Mouse (Mus musculus) lung, postnatal 0 days (tissue): ENCODE results near the gene Nfkb2. TPM values are rescaled to one million over a fixed set of nuclear protein-coding genes. Genes with fewer than 3 reads are reported as not detected.

Experiments used
- ATAC-seq: fragments of 200-750 bp; cut with Nextera tagmentation; 2 replicates; pipeline ENCODE4 v1.8.0; 2017; ENCODE audit warnings: moderate library complexity
- DNase-seq: peaks from one replicate; pipeline ENCODE4 v3.0.0-alpha.2; 2016; ENCODE audit warnings: low spot score
- H3K27ac ChIP-seq: fragments of 300-500 bp; sonication (generic); 2 replicates; pipeline ENCODE4 v1.5.1; 2014; ENCODE audit warnings: antibody characterized with exemption, mild to moderate bottlenecking, low read length, mixed read lengths
- H3K27me3 ChIP-seq: fragments of 300-500 bp; sonication (generic); replicated peaks from 2 replicates; pipeline ENCODE4 v1.6.1; 2014; ENCODE audit warnings: low read length, mixed read lengths; ENCODE audit not compliant: insufficient read depth
- H3K36me3 ChIP-seq: fragments of 300-500 bp; sonication (generic); 2 replicates; pipeline ENCODE4 v1.6.1; 2014; ENCODE audit warnings: low read length, mixed read lengths; ENCODE audit not compliant: insufficient read depth
- H3K4me1 ChIP-seq: fragments of 300-500 bp; sonication (generic); 2 replicates; pipeline ENCODE4 v1.6.1; 2014; ENCODE audit warnings: antibody characterized with exemption, low read depth, low read length, mixed read lengths; ENCODE audit not compliant: insufficient read depth
- H3K4me2 ChIP-seq: fragments of 300-500 bp; sonication (generic); replicated peaks from 2 replicates; pipeline ENCODE4 v1.6.1; 2014; ENCODE audit warnings: low read depth, mild to moderate bottlenecking, low read length, moderate library complexity, mixed read lengths
- H3K4me3 ChIP-seq: fragments of 300-500 bp; sonication (generic); 2 replicates; pipeline ENCODE4 v1.5.1; 2014; ENCODE audit warnings: low read depth, low read length
- H3K9ac ChIP-seq: fragments of 300-500 bp; sonication (generic); replicated peaks from 2 replicates; pipeline ENCODE4 v1.6.1; 2014; ENCODE audit warnings: low read depth, mild to moderate bottlenecking
- H3K9me3 ChIP-seq: fragments of 300-500 bp; sonication (generic); 2 replicates; pipeline ENCODE4 v1.6.1; 2016; ENCODE audit warnings: low read length, mixed read lengths
- CTCF ChIP-seq: IDR thresholded peaks from 2 replicates; pipeline ENCODE4 v1.5.1; 2016; ENCODE audit warnings: antibody characterized with exemption, mild to moderate bottlenecking
- EP300 ChIP-seq: IDR thresholded peaks from 2 replicates; pipeline ENCODE4 v1.6.1; 2016; ENCODE audit warnings: antibody characterized with exemption, mild to moderate bottlenecking, control low read depth
- WGBS: fragments of 180-500 bp; shearing (Covaris S2); extraction: QIAGEN DNeasy Blood & Tissue Kit; methylation state at CpG from one replicate; pipeline ENCODE4 v1.1.7; 2014; 5-methylcytosine and 5-hydroxymethylcytosine counted together
- polyA plus RNA-seq: library from polyadenylated mRNA; unstranded; fragments of >200 nt; fragmentation: Nextera tagmentation; extraction: Ambion mirVana; gene quantifications from 2 replicates; pipeline ENCODE4 v1.2.1, GENCODE M21; 2015

Gene Nfkb2
- polyA plus RNA-seq, 1 experiment from 2014 or later: 12.5 TPM

- 68% methylated on average over 8 of the region's 8 CpGs for WGBS
- no peak for TF ChIP-seq EP300
- TF ChIP-seq CTCF: no peak
- no peak for ATAC-seq
- Histone ChIP-seq H3K4me1 (0 out of 2 replicates have a peak, but pooled peaks cover 6% of the 10 kb centered on the region), H3K4me3 (no peak overlapping the region), H3K36me3 (no peaks in the 10 kb centered on the region), H3K27ac (no peak overlapping the region), H3K4me2 (no peak overlapping the region), H3K9ac (no peak overlapping the region), H3K9me3 (no peaks in the 10 kb centered on the region), H3K27me3 (peaks cover 70% of the 10 kb centered on the region)
- no peak for DNase-seq
These were observed 16.1 kb downstream of the Nfkb2 start for GRCm38 (mm10) chr19:46320076-46320785.

GRCm38 (mm10) chr19:46321101-46321943, 17.2 kb downstream of the Nfkb2 start:
- 22% methylated on average over 6 of the region's 6 CpGs for WGBS
- Histone ChIP-seq H3K9ac (no peak overlapping the region), H3K36me3 (no peaks in the 10 kb centered on the region), H3K4me3 (no peak overlapping the region), H3K9me3 (no peaks in the 10 kb centered on the region), H3K27ac (no peak overlapping the region), H3K4me2 (no peak overlapping the region), H3K4me1 (0 out of 2 replicates have a peak, but pooled peaks cover 6% of the 10 kb centered on the region), H3K27me3 (peaks cover 67% of the 10 kb centered on the region)
- TF ChIP-seq CTCF (no peak), EP300 (no peak)
- ATAC-seq (peak; percentile 11; the same call in 1 of the 2 replicates), DNase-seq (peak; percentile 59)

- Histone ChIP-seq H3K27ac (no peak overlapping the region), H3K9me3 (no peaks in the 10 kb centered on the region), H3K4me1 (peaks cover 14% of the 10 kb centered on the region), H3K4me2 (no peak overlapping the region), H3K9ac (no peak overlapping the region), H3K36me3 (no peaks in the 10 kb centered on the region), H3K27me3 (peaks cover 64% of the 10 kb centered on the region), H3K4me3 (no peak overlapping the region)
- TF ChIP-seq CTCF: no peak
- TF ChIP-seq EP300: no peak
- 54% methylated on average over 10 of the region's 11 CpGs for WGBS
- DNase-seq (no peak), ATAC-seq (no peak)
These were observed 18.2 kb downstream of the Nfkb2 start for GRCm38 (mm10) chr19:46322144-46322995.

- DNase-seq (no peak), ATAC-seq (no peak)
- H3K4me3 ChIP-seq: no peak overlapping the region
- no peaks in the 10 kb centered on the region for H3K9me3 ChIP-seq
- WGBS: 61% methylated on average over 13 of the region's 13 CpGs
- H3K27ac ChIP-seq: no peak overlapping the region
- peaks cover 16% of the 10 kb centered on the region for H3K4me1 ChIP-seq
- H3K36me3 ChIP-seq: no peaks in the 10 kb centered on the region
- H3K4me2 ChIP-seq: no peak overlapping the region
- peaks cover 58% of the 10 kb centered on the region for H3K27me3 ChIP-seq
- no peak overlapping the region for H3K9ac ChIP-seq
- TF ChIP-seq EP300 (no peak), CTCF (no peak)
These were observed 19.0 kb downstream of the Nfkb2 start for GRCm38 (mm10) chr19:46322996-46323572.

DNA sequence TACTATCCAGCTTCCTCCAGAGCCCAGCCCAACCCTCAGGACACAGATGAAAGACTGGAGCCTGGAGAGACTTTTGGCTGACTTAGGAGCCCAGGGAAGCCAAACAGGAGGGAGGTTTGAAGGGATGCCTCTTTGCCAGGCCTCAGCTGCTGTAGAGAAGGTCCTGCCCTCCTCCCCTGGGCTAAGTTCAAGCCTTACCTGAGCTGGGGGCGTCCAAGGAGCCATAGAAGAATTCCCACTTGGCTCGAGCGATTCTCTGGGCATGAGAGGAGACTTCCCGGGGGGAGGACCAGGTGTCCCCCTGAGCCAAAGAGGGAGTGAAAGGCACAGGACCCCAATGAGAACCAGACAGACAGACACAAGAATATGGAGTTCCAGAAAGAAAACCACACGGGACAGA, 19.6 kb downstream of the Nfkb2 start:
- no peak overlapping the region for H3K27ac ChIP-seq
- no peaks in the 10 kb centered on the region for H3K36me3 ChIP-seq
- DNase-seq: no peak
- 64% methylated on average over 5 of the region's 5 CpGs for WGBS
- no peak overlapping the region for H3K4me2 ChIP-seq
- no peak for ATAC-seq
- peaks cover 51% of the 10 kb centered on the region for H3K27me3 ChIP-seq
- peaks cover 13% of the 10 kb centered on the region for H3K4me1 ChIP-seq
- no peak overlapping the region for H3K4me3 ChIP-seq
- H3K9ac ChIP-seq: no peak overlapping the region
- no peak for TF ChIP-seq CTCF
- TF ChIP-seq EP300: no peak
- no peaks in the 10 kb centered on the region for H3K9me3 ChIP-seq
